Mouse (Mus musculus): ENCODE results near the gene Sobp. TPM values are rescaled to one million over a fixed set of nuclear protein-coding genes. Genes with fewer than 3 reads are reported as not detected.
A peak's percentile ranks its signal among the peaks of the same experiment; 100 is the strongest.

Sobp gene
- total RNA-seq, 1 experiment = 0.31 TPM

- DNase-seq (ENCODE audit: low read depth, low spot score) = no peak
- no peaks in the 10 kb centered on the region for H3K9me3 ChIP-seq (ENCODE audit: control insufficient read depth, insufficient read depth, low read depth, low read length)
- peak overlapping the region; percentile 92; the same call in 1 of the 2 replicates for H3K9ac ChIP-seq (ENCODE audit: insufficient read depth, low read depth, low read length, poor library complexity, severe bottlenecking)
- in situ Hi-C loops (cut with MboI; ENCODE audit: low sequenced_read_pairs in 2 of 2, unreplicated experiment in 2 of 2) = no loop called here
- peak overlapping the region; percentile 16; the same call in 1 of the 2 replicates for H3K27ac ChIP-seq (ENCODE audit: insufficient read depth, low read depth, low read length, poor library complexity, severe bottlenecking)
- no peak for TF ChIP-seq CHD2 (IDR thresholded peaks at IDR 0.05; ENCODE audit: low read depth, low read length)
- TF ChIP-seq MAFK (IDR thresholded peaks at IDR 0.05; ENCODE audit: insufficient read depth, low read depth, low read length) = no peak
- no peak for TF ChIP-seq HCFC1 (IDR thresholded peaks at IDR 0.05; ENCODE audit: borderline replicate concordance, insufficient read depth, low read length)
- no peak for TF ChIP-seq ZC3H11A (IDR thresholded peaks at IDR 0.05; ENCODE audit: borderline replicate concordance, low read depth, low read length)
- no peak for TF ChIP-seq ZNF384 (IDR thresholded peaks at IDR 0.05; ENCODE audit: low read depth, low read length)
- H3K4me1 ChIP-seq (ENCODE audit: control insufficient read depth in 2 of 2, insufficient read depth in 2 of 2, low read length in 2 of 2, poor library complexity in 1 of 2) = no peaks in the 10 kb centered on the region
- H3K36me3 ChIP-seq (ENCODE audit: control insufficient read depth, insufficient read depth, low read length, poor library complexity, severe bottlenecking) = no peaks in the 10 kb centered on the region
- peak overlapping the region; percentile 87 to 94 for H3K4me3 ChIP-seq (ENCODE audit: insufficient read depth in 1 of 2, low read depth in 1 of 2, low read length in 2 of 2, poor library complexity in 1 of 2, severe bottlenecking in 1 of 2)
These were observed 46.1 kb upstream of the Sobp start for GRCm38 (mm10) chr10:43220479-43220878.

DNA sequence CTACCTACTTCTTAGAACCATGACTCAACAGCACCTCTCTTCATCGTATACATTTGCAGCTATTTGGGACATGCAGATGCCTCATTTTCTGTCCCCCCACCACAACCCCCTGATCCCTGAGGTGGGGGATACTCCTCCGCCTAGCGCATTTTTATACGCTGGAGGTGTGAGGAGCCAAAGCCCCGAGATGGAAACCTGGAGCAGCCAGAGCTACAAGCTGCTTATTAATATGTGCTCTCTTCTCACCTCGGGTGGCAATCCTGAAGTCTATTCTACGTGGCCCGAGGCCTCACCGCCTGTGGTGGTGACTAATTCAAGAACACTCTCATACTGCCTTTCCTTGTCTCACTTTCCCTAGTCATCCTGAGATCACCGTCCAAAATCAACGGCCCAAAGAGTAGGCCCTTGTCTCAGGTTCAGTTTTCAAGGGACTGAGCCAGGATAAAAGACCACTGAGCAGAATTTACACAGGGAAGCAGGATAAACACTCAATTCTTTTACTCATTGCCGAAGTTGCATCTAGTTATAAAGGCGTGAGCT is 43.1 kb upstream of the Sobp start:
- Histone ChIP-seq H3K4me3 (ENCODE audit: insufficient read depth in 1 of 2, low read depth in 1 of 2, low read length in 2 of 2, poor library complexity in 1 of 2, severe bottlenecking in 1 of 2) (no peak overlapping the region), H3K4me1 (ENCODE audit: control insufficient read depth in 2 of 2, insufficient read depth in 2 of 2, low read length in 2 of 2, poor library complexity in 1 of 2) (no peaks in the 10 kb centered on the region), H3K27ac (ENCODE audit: insufficient read depth, low read depth, low read length, poor library complexity, severe bottlenecking) (no peak overlapping the region), H3K9me3 (ENCODE audit: control insufficient read depth, insufficient read depth, low read depth, low read length) (no peaks in the 10 kb centered on the region), H3K36me3 (ENCODE audit: control insufficient read depth, insufficient read depth, low read length, poor library complexity, severe bottlenecking) (no peaks in the 10 kb centered on the region), H3K9ac (ENCODE audit: insufficient read depth, low read depth, low read length, poor library complexity, severe bottlenecking) (no peak overlapping the region)
- no peak for TF ChIP-seq CHD2 (IDR thresholded peaks at IDR 0.05; ENCODE audit: low read depth, low read length)
- TF ChIP-seq ZNF384 (IDR thresholded peaks at IDR 0.05; ENCODE audit: low read depth, low read length) = no peak
- TF ChIP-seq HCFC1 (IDR thresholded peaks at IDR 0.05; ENCODE audit: borderline replicate concordance, insufficient read depth, low read length) = no peak
- TF ChIP-seq MAFK (IDR thresholded peaks at IDR 0.05; ENCODE audit: insufficient read depth, low read depth, low read length) = no peak
- TF ChIP-seq ZC3H11A (IDR thresholded peaks at IDR 0.05; ENCODE audit: borderline replicate concordance, low read depth, low read length) = no peak
- DNase-seq (ENCODE audit: low read depth, low spot score) = no peak
- in situ Hi-C loops (cut with MboI; ENCODE audit: low sequenced_read_pairs in 2 of 2, unreplicated experiment in 2 of 2) = no loop called here

- no peak overlapping the region for H3K27ac ChIP-seq (ENCODE audit: insufficient read depth, low read depth, low read length, poor library complexity, severe bottlenecking)
- H3K36me3 ChIP-seq (ENCODE audit: control insufficient read depth, insufficient read depth, low read length, poor library complexity, severe bottlenecking) = no peaks in the 10 kb centered on the region
- peaks cover 0 to 3% of the 10 kb centered on the region in 2 experiments; a peak in 1 of 4 replicates for H3K4me1 ChIP-seq (ENCODE audit: control insufficient read depth in 2 of 2, insufficient read depth in 2 of 2, low read length in 2 of 2, poor library complexity in 1 of 2)
- DNase-seq (ENCODE audit: low read depth, low spot score) = peak; percentile 83
- H3K4me3 ChIP-seq (ENCODE audit: insufficient read depth in 1 of 2, low read depth in 1 of 2, low read length in 2 of 2, poor library complexity in 1 of 2, severe bottlenecking in 1 of 2) = no peak overlapping the region
- in situ Hi-C loops (cut with MboI; ENCODE audit: low sequenced_read_pairs in 2 of 2, unreplicated experiment in 2 of 2) = no loop called here
- H3K9me3 ChIP-seq (ENCODE audit: control insufficient read depth, insufficient read depth, low read depth, low read length) = no peaks in the 10 kb centered on the region
- H3K9ac ChIP-seq (ENCODE audit: insufficient read depth, low read depth, low read length, poor library complexity, severe bottlenecking) = no peak overlapping the region
- TF ChIP-seq ZC3H11A (IDR thresholded peaks at IDR 0.05; ENCODE audit: borderline replicate concordance, low read depth, low read length) (peak; percentile 33; the same call in 1 of the 2 replicates), ZNF384 (IDR thresholded peaks at IDR 0.05; ENCODE audit: low read depth, low read length) (no peak)
These were observed 37.5 kb upstream of the Sobp start for GRCm38 (mm10) chr10:43211866-43212265.

- no peaks in the 10 kb centered on the region for H3K36me3 ChIP-seq (ENCODE audit: control insufficient read depth, insufficient read depth, low read length, poor library complexity, severe bottlenecking)
- peaks cover 0 to 3% of the 10 kb centered on the region in 2 experiments; a peak in 2 of 4 replicates for H3K4me1 ChIP-seq (ENCODE audit: control insufficient read depth in 2 of 2, insufficient read depth in 2 of 2, low read length in 2 of 2, poor library complexity in 1 of 2)
- H3K27ac ChIP-seq (ENCODE audit: insufficient read depth, low read depth, low read length, poor library complexity, severe bottlenecking) = no peak overlapping the region
- no peak for TF ChIP-seq MAFK (IDR thresholded peaks at IDR 0.05; ENCODE audit: insufficient read depth, low read depth, low read length)
- TF ChIP-seq CHD2 (IDR thresholded peaks at IDR 0.05; ENCODE audit: low read depth, low read length) = no peak
- TF ChIP-seq ZNF384 (IDR thresholded peaks at IDR 0.05; ENCODE audit: low read depth, low read length) = no peak
- TF ChIP-seq ZC3H11A (IDR thresholded peaks at IDR 0.05; ENCODE audit: borderline replicate concordance, low read depth, low read length) = no peak
- TF ChIP-seq HCFC1 (IDR thresholded peaks at IDR 0.05; ENCODE audit: borderline replicate concordance, insufficient read depth, low read length) = no peak
- in situ Hi-C loops (cut with MboI; ENCODE audit: low sequenced_read_pairs in 2 of 2, unreplicated experiment in 2 of 2) = no loop called here
- H3K4me3 ChIP-seq (ENCODE audit: insufficient read depth in 1 of 2, low read depth in 1 of 2, low read length in 2 of 2, poor library complexity in 1 of 2, severe bottlenecking in 1 of 2) = no peak overlapping the region
- no peaks in the 10 kb centered on the region for H3K9me3 ChIP-seq (ENCODE audit: control insufficient read depth, insufficient read depth, low read depth, low read length)
- H3K9ac ChIP-seq (ENCODE audit: insufficient read depth, low read depth, low read length, poor library complexity, severe bottlenecking) = no peak overlapping the region
- DNase-seq (ENCODE audit: low read depth, low spot score) = no peak
These were observed 29.5 kb upstream of the Sobp start for GRCm38 (mm10) chr10:43203865-43204264.

GRCm38 (mm10) chr10:43200206-43200605 is 25.9 kb upstream of the Sobp start:
- no peaks in the 10 kb centered on the region for H3K9me3 ChIP-seq (ENCODE audit: control insufficient read depth, insufficient read depth, low read depth, low read length)
- H3K9ac ChIP-seq (ENCODE audit: insufficient read depth, low read depth, low read length, poor library complexity, severe bottlenecking) = no peak overlapping the region
- no peak for TF ChIP-seq ZC3H11A (IDR thresholded peaks at IDR 0.05; ENCODE audit: borderline replicate concordance, low read depth, low read length)
- TF ChIP-seq MAFK (IDR thresholded peaks at IDR 0.05; ENCODE audit: insufficient read depth, low read depth, low read length) = no peak
- TF ChIP-seq HCFC1 (IDR thresholded peaks at IDR 0.05; ENCODE audit: borderline replicate concordance, insufficient read depth, low read length) = no peak
- TF ChIP-seq CHD2 (IDR thresholded peaks at IDR 0.05; ENCODE audit: low read depth, low read length) = no peak
- no peak overlapping the region for H3K27ac ChIP-seq (ENCODE audit: insufficient read depth, low read depth, low read length, poor library complexity, severe bottlenecking)
- no peaks in the 10 kb centered on the region; a peak in 1 of 4 replicates for H3K4me1 ChIP-seq (ENCODE audit: control insufficient read depth in 2 of 2, insufficient read depth in 2 of 2, low read length in 2 of 2, poor library complexity in 1 of 2)
- peak; percentile 35 for DNase-seq (ENCODE audit: low read depth, low spot score)
- no peak overlapping the region; a peak in 1 of 4 replicates for H3K4me3 ChIP-seq (ENCODE audit: insufficient read depth in 1 of 2, low read depth in 1 of 2, low read length in 2 of 2, poor library complexity in 1 of 2, severe bottlenecking in 1 of 2)
- in situ Hi-C loops (cut with MboI; ENCODE audit: low sequenced_read_pairs in 2 of 2, unreplicated experiment in 2 of 2) = no loop called here
- no peaks in the 10 kb centered on the region for H3K36me3 ChIP-seq (ENCODE audit: control insufficient read depth, insufficient read depth, low read length, poor library complexity, severe bottlenecking)
